Mouse (Mus musculus) limb, embryonic 15.5 days (tissue): ENCODE measurements around the gene Aim2. TPM values are rescaled to one million over a fixed set of nuclear protein-coding genes. Genes with fewer than 3 reads are reported as not detected.

Source experiments
- ATAC-seq: fragments of 200-750 bp; cut with Nextera tagmentation; 2 replicates; pipeline ENCODE4 v1.8.0; 2017; ENCODE audit warnings: low read depth, moderate TSS enrichment; ENCODE audit not compliant: insufficient number of reproducible peaks, low FRiP score, low TSS enrichment
- H3K27ac ChIP-seq: fragments of 300-500 bp; sonication (generic); 2 replicates; pipeline ENCODE4 v1.5.1; 2015; ENCODE audit warnings: moderate library complexity, mild to moderate bottlenecking, inconsistent platforms
- H3K27me3 ChIP-seq: fragments of 300-500 bp; sonication (generic); 2 replicates; pipeline ENCODE4 v1.6.1; 2015; ENCODE audit warnings: inconsistent platforms
- H3K36me3 ChIP-seq: fragments of 300-500 bp; sonication (generic); 2 replicates; pipeline ENCODE4 v1.6.1; 2015; ENCODE audit warnings: inconsistent platforms
- H3K4me1 ChIP-seq: fragments of 300-500 bp; sonication (generic); 2 replicates; pipeline ENCODE4 v1.6.1; 2015; ENCODE audit warnings: inconsistent platforms
- H3K4me2 ChIP-seq: fragments of 300-500 bp; sonication (generic); 2 replicates; pipeline ENCODE4 v1.6.1; 2015; ENCODE audit warnings: mild to moderate bottlenecking, inconsistent platforms
- H3K4me3 ChIP-seq: fragments of 300-500 bp; sonication (generic); 2 replicates; pipeline ENCODE4 v1.5.1; 2015; ENCODE audit warnings: mild to moderate bottlenecking, inconsistent platforms
- H3K9ac ChIP-seq: fragments of 300-500 bp; sonication (generic); 2 replicates; pipeline ENCODE4 v1.6.1; 2015; ENCODE audit warnings: inconsistent platforms
- H3K9me3 ChIP-seq: fragments of 300-500 bp; sonication (generic); 2 replicates; pipeline ENCODE4 v1.6.1; 2016; ENCODE audit warnings: inconsistent platforms
- WGBS: fragments of 180-500 bp; shearing (Covaris S2); methylation state at CpG from one replicate; pipeline ENCODE4 v1.1.7; 2015; 5-methylcytosine and 5-hydroxymethylcytosine counted together
- polyA plus RNA-seq: library from polyadenylated mRNA; unstranded; fragments of >200 nt; fragmentation: Nextera tagmentation; extraction: Ambion mirVana; gene quantifications from 2 replicates; pipeline ENCODE4 v1.2.1, GENCODE M21; 2015

Aim2 gene
- polyA plus RNA-seq, 1 experiment from 2014 or later = 1.4 TPM

GRCm38 (mm10) chr1:173411863-173412262, 61.2 kb downstream of the Aim2 start:
- Histone ChIP-seq H3K27me3 (no peaks in the 10 kb centered on the region), H3K9ac (no peak overlapping the region), H3K4me2 (no peak overlapping the region), H3K36me3 (no peaks in the 10 kb centered on the region), H3K4me3 (no peak overlapping the region), H3K27ac (no peak overlapping the region), H3K9me3 (no peaks in the 10 kb centered on the region), H3K4me1 (no peaks in the 10 kb centered on the region)
- WGBS = 91% methylated on average over 4 of the region's 4 CpGs
- ATAC-seq = no peak

- Histone ChIP-seq H3K4me3 (no peak overlapping the region), H3K9ac (no peak overlapping the region), H3K4me1 (0 out of 2 replicates have a peak, but pooled peaks cover 3% of the 10 kb centered on the region), H3K27me3 (no peaks in the 10 kb centered on the region), H3K36me3 (no peaks in the 10 kb centered on the region), H3K9me3 (no peaks in the 10 kb centered on the region), H3K27ac (no peak overlapping the region), H3K4me2 (no peak overlapping the region)
- ATAC-seq = no peak
- 53% methylated on average over 3 of the region's 3 CpGs for WGBS
Observed at GRCm38 (mm10) chr1:173414631-173415030, 64.0 kb downstream of the Aim2 start.

GRCm38 (mm10) chr1:173418516-173418915, 67.8 kb downstream of the Aim2 start:
- Histone ChIP-seq H3K36me3 (no peaks in the 10 kb centered on the region), H3K4me1 (0 out of 2 replicates have a peak, but pooled peaks cover 3% of the 10 kb centered on the region), H3K4me3 (no peak overlapping the region), H3K27ac (no peak overlapping the region), H3K9ac (no peak overlapping the region), H3K4me2 (no peak overlapping the region), H3K9me3 (no peaks in the 10 kb centered on the region), H3K27me3 (no peaks in the 10 kb centered on the region)
- WGBS = 68% methylated on average over 3 of the region's 3 CpGs
- no peak for ATAC-seq

GRCm38 (mm10) chr1:173418936-173419621, 68.4 kb downstream of the Aim2 start:
- no peak overlapping the region for H3K4me3 ChIP-seq
- WGBS = 67% methylated on average over 1 of the region's 1 CpGs
- H3K27ac ChIP-seq = no peak overlapping the region
- 0 out of 2 replicates have a peak, but pooled peaks cover 3% of the 10 kb centered on the region for H3K4me1 ChIP-seq
- H3K4me2 ChIP-seq = no peak overlapping the region
- no peaks in the 10 kb centered on the region for H3K27me3 ChIP-seq
- ATAC-seq = no peak
- no peaks in the 10 kb centered on the region for H3K9me3 ChIP-seq
- H3K9ac ChIP-seq = no peak overlapping the region
- H3K36me3 ChIP-seq = no peaks in the 10 kb centered on the region

- Histone ChIP-seq H3K4me1 (0 out of 2 replicates have a peak, but pooled peaks cover 3% of the 10 kb centered on the region), H3K27ac (no peak overlapping the region), H3K27me3 (no peaks in the 10 kb centered on the region), H3K4me3 (no peak overlapping the region), H3K36me3 (no peaks in the 10 kb centered on the region), H3K9ac (no peak overlapping the region), H3K9me3 (no peaks in the 10 kb centered on the region), H3K4me2 (no peak overlapping the region)
- ATAC-seq = no peak
- WGBS = 63% methylated on average over 6 of the region's 6 CpGs
Observed at GRCm38 (mm10) chr1:173420374-173420773, 69.7 kb downstream of the Aim2 start.

- no peak for ATAC-seq
- Histone ChIP-seq H3K9ac (no peak overlapping the region), H3K4me1 (no peaks in the 10 kb centered on the region), H3K27ac (no peak overlapping the region), H3K27me3 (no peaks in the 10 kb centered on the region), H3K36me3 (no peaks in the 10 kb centered on the region), H3K4me2 (no peak overlapping the region), H3K4me3 (no peak overlapping the region), H3K9me3 (no peaks in the 10 kb centered on the region)
- WGBS = 63% methylated on average over 2 of the region's 2 CpGs
Observed at GRCm38 (mm10) chr1:173426345-173426744, 75.7 kb downstream of the Aim2 start.

GRCm38 (mm10) chr1:173427385-173427784, 76.7 kb downstream of the Aim2 start:
- Histone ChIP-seq H3K9ac (no peak overlapping the region), H3K4me3 (no peak overlapping the region), H3K27ac (no peak overlapping the region), H3K4me1 (no peaks in the 10 kb centered on the region), H3K9me3 (no peaks in the 10 kb centered on the region), H3K27me3 (no peaks in the 10 kb centered on the region), H3K36me3 (no peaks in the 10 kb centered on the region), H3K4me2 (no peak overlapping the region)
- ATAC-seq = no peak
- WGBS = 65% methylated on average over 8 of the region's 8 CpGs

GRCm38 (mm10) chr1:173429995-173430699, 79.5 kb downstream of the Aim2 start:
- Histone ChIP-seq H3K4me3 (no peak overlapping the region), H3K4me1 (no peaks in the 10 kb centered on the region), H3K9ac (no peak overlapping the region), H3K4me2 (no peak overlapping the region), H3K9me3 (no peaks in the 10 kb centered on the region), H3K27ac (no peak overlapping the region), H3K27me3 (no peaks in the 10 kb centered on the region), H3K36me3 (no peaks in the 10 kb centered on the region)
- ATAC-seq = no peak
- 80% methylated on average over 5 of the region's 5 CpGs for WGBS

- H3K27ac ChIP-seq = no peak overlapping the region
- H3K4me2 ChIP-seq = no peak overlapping the region
- no peaks in the 10 kb centered on the region for H3K4me1 ChIP-seq
- no peak overlapping the region for H3K4me3 ChIP-seq
- H3K36me3 ChIP-seq = no peaks in the 10 kb centered on the region
- H3K9me3 ChIP-seq = no peaks in the 10 kb centered on the region
- no peak overlapping the region for H3K9ac ChIP-seq
- no peaks in the 10 kb centered on the region for H3K27me3 ChIP-seq
- ATAC-seq = no peak
- WGBS = 79% methylated on average over 2 of the region's 2 CpGs
Observed at GRCm38 (mm10) chr1:173432411-173432810, 81.7 kb downstream of the Aim2 start.

- no peak overlapping the region for H3K27ac ChIP-seq
- H3K4me1 ChIP-seq = no peaks in the 10 kb centered on the region
- no peaks in the 10 kb centered on the region for H3K9me3 ChIP-seq
- 52% methylated on average over 6 of the region's 6 CpGs for WGBS
- no peak overlapping the region for H3K4me2 ChIP-seq
- no peaks in the 10 kb centered on the region for H3K27me3 ChIP-seq
- H3K36me3 ChIP-seq = no peaks in the 10 kb centered on the region
- no peak overlapping the region for H3K4me3 ChIP-seq
- no peak overlapping the region for H3K9ac ChIP-seq
- ATAC-seq = no peak
Observed at GRCm38 (mm10) chr1:173437161-173437953, 86.7 kb downstream of the Aim2 start.

- no peaks in the 10 kb centered on the region for H3K36me3 ChIP-seq
- H3K4me1 ChIP-seq = no peaks in the 10 kb centered on the region
- H3K27ac ChIP-seq = no peak overlapping the region
- no peaks in the 10 kb centered on the region for H3K9me3 ChIP-seq
- no peak overlapping the region for H3K4me2 ChIP-seq
- 64% methylated on average over 1 of the region's 1 CpGs for WGBS
- no peaks in the 10 kb centered on the region for H3K27me3 ChIP-seq
- no peak overlapping the region for H3K9ac ChIP-seq
- H3K4me3 ChIP-seq = no peak overlapping the region
- ATAC-seq = no peak
Observed at GRCm38 (mm10) chr1:173440681-173441080, 90.0 kb downstream of the Aim2 start.

GRCm38 (mm10) chr1:173441210-173441609, 90.5 kb downstream of the Aim2 start:
- no peak overlapping the region for H3K4me2 ChIP-seq
- no peaks in the 10 kb centered on the region for H3K9me3 ChIP-seq
- WGBS = 67% methylated on average over 4 of the region's 4 CpGs
- no peak overlapping the region for H3K9ac ChIP-seq
- no peaks in the 10 kb centered on the region for H3K36me3 ChIP-seq
- H3K27me3 ChIP-seq = no peaks in the 10 kb centered on the region
- no peak overlapping the region for H3K4me3 ChIP-seq
- H3K4me1 ChIP-seq = no peaks in the 10 kb centered on the region
- no peak overlapping the region for H3K27ac ChIP-seq
- no peak for ATAC-seq
